ENCODE assay signal across 14 mouse cellular contexts in the genomic region with DNA sequence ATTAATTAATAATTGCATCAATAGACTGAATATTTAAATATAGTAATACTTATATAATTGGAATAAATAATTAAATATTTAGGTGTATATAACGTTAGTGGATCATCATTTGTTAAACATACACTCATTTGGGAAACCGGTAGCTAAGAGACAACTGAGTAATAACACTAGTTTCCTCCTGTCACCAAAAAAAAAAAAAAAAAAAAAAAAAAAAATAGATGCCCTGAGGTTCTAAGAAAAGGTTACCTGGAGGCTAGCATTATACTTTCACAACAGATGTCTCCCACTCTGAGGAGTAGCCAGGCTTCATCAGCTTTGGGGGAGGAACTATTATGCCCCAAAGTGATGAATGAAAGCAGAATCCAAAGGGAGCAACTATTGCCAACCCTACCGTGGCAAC. TPM values are rescaled to one million over a fixed set of nuclear protein-coding genes. Genes with fewer than 3 reads are reported as not detected.
"Had no signal": no experiment of that assay in that cellular context is flagged by ENCODE, and none has a peak within 500 bp of the region (broad histone marks: within the 10 kb centered on the region; RNA-seq: fewer than 3 reads in every experiment).

No protein-coding gene starts in this region.

- H3K9me3 ChIP-seq: limb, embryonic 12.5 days had no signal

- H3K27ac ChIP-seq: limb, embryonic 12.5 days; liver, embryonic 14.5 days had no signal

- H3K9ac ChIP-seq: limb, embryonic 12.5 days; liver, embryonic 14.5 days had no signal

- H3K27me3 ChIP-seq: limb, embryonic 12.5 days had no signal

- ATAC-seq: intestine, embryonic 16.5 days; lung, postnatal 0 days had no signal

- H3K4me2 ChIP-seq: midbrain, embryonic 11.5 days had no signal

- H3K36me3 ChIP-seq: limb, embryonic 12.5 days had no signal

- DNase-seq: kidney, adult 2 months; kidney, postnatal 25 days; liver; lung, adult 2 months; lung, postnatal 36 days; right cerebral cortex, adult 18-20 months; right cerebral cortex, postnatal 25 days; thymus, postnatal 4 days had no signal

- H3K4me3 ChIP-seq: limb, embryonic 12.5 days had no signal

RNA-seq across cellular contexts. Expression of a gene that starts 5.5 kb away (rescaled TPM):
- total RNA-seq: left cerebral cortex, postnatal 36 days had no signal
